Mouse (Mus musculus): ENCODE results near the gene Elmod3. TPM values are rescaled to one million over a fixed set of nuclear protein-coding genes. Genes with fewer than 3 reads are reported as not detected.

The Elmod3 gene
- polyA plus RNA-seq, 1 experiment: 22.3 TPM

DNA sequence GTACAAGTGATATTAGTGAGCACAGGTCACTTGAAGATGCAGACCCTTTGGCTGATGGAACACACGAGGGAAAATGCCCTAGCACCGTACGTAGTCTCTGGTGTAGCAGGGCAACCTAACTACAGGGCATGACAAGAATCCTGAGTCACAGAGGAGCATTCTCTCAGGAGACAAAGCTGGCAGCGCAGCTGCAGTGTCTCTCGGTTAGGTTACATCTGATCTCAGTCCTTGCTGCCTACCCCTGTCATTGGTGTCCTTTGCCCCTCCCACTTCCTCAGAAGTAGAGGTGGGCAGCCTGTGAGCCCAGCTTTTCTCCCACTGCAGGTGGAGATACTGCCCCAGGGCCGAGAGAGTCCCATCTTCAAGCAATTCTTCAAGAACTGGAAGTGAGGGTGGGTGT lies 35.7 kb downstream of the Elmod3 start:
- TF ChIP-seq CTCF (IDR thresholded peaks at IDR 0.05; ENCODE audit: extremely low read depth, insufficient read length, insufficient replicate concordance, low read depth, low read length) (no peak), POLR2A (IDR thresholded peaks at IDR 0.05; ENCODE audit: low read depth, low read length) (no peak)
- Histone ChIP-seq H3K27me3 (ENCODE audit: control insufficient read depth, insufficient read depth, low read length) (no peaks in the 10 kb centered on the region), H3K4me1 (ENCODE audit: control insufficient read depth, insufficient read depth, insufficient read length, low read length) (no peaks in the 10 kb centered on the region; the same call in 1 of the 2 replicates), H3K36me3 (ENCODE audit: control insufficient read depth, insufficient read depth, low read length) (peaks cover 2% of the 10 kb centered on the region; the same call in 1 of the 2 replicates), H3K4me3 (ENCODE audit: low read depth, low read length) (no peak overlapping the region), H3K27ac (ENCODE audit: insufficient read depth, low read depth, low read length) (no peak overlapping the region)
- 75% methylated on average over 6 of the region's 6 CpGs for WGBS

DNA sequence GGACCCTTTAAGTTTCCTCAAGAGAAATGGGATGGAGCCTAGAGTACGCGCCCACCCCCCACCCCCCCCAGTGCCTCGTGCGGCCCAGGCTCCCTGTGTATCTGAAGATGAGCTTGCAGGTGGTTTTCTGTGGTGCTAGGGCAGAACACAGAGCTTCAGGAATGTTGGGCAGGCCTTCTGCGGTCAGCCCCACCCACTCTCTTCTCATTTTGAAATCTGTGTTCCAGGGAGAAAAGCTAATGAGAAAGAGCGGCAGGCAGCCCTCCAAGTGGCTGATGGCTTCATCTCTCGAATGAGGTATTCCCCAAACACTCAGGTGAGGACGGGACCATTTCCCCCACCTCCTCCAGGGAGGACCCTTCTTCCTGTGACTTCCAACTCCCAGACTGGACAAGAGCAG lies 37.4 kb downstream of the Elmod3 start:
- no peaks in the 10 kb centered on the region; the same call in 1 of the 2 replicates for H3K4me1 ChIP-seq (ENCODE audit: control insufficient read depth, insufficient read depth, insufficient read length, low read length)
- TF ChIP-seq POLR2A (IDR thresholded peaks at IDR 0.05; ENCODE audit: low read depth, low read length) (no peak), CTCF (IDR thresholded peaks at IDR 0.05; ENCODE audit: extremely low read depth, insufficient read length, insufficient replicate concordance, low read depth, low read length) (no peak)
- no peak overlapping the region for H3K27ac ChIP-seq (ENCODE audit: insufficient read depth, low read depth, low read length)
- no peak overlapping the region for H3K4me3 ChIP-seq (ENCODE audit: low read depth, low read length)
- peaks cover 2% of the 10 kb centered on the region; the same call in 1 of the 2 replicates for H3K36me3 ChIP-seq (ENCODE audit: control insufficient read depth, insufficient read depth, low read length)
- no peaks in the 10 kb centered on the region for H3K27me3 ChIP-seq (ENCODE audit: control insufficient read depth, insufficient read depth, low read length)
- WGBS: 83% methylated on average over 8 of the region's 8 CpGs

DNA sequence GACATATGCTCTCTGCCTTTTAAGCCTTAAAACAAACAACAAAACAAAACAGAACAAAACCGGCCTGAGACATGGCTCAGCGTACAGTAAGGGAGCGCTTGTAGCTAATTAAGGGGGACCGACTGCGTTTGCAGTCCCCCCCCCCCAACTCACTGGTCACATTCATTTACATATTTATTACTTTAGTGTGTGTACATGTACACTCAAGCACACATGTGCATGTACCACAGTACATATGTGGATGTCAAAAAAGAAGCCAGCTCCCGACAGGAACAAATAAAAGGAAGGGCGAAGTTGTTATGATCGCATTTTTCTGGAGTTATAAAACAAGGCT lies 45.2 kb downstream of the Elmod3 start:
- 5% methylated on average over 8 of the region's 8 CpGs for WGBS
- H3K36me3 ChIP-seq (ENCODE audit: control insufficient read depth, insufficient read depth, low read length): no peaks in the 10 kb centered on the region
- peaks cover 32% of the 10 kb centered on the region for H3K4me1 ChIP-seq (ENCODE audit: control insufficient read depth, insufficient read depth, insufficient read length, low read length)
- peak overlapping the region; percentile 51 for H3K4me3 ChIP-seq (ENCODE audit: low read depth, low read length)
- peak overlapping the region; percentile 69 for H3K27ac ChIP-seq (ENCODE audit: insufficient read depth, low read depth, low read length)
- no peak for TF ChIP-seq CTCF (IDR thresholded peaks at IDR 0.05; ENCODE audit: extremely low read depth, insufficient read length, insufficient replicate concordance, low read depth, low read length)
- TF ChIP-seq POLR2A (IDR thresholded peaks at IDR 0.05; ENCODE audit: low read depth, low read length): no peak
- no peaks in the 10 kb centered on the region for H3K27me3 ChIP-seq (ENCODE audit: control insufficient read depth, insufficient read depth, low read length)

- Histone ChIP-seq H3K27ac (ENCODE audit: insufficient read depth, low read depth, low read length) (peak overlapping the region; percentile 69), H3K4me1 (ENCODE audit: control insufficient read depth, insufficient read depth, insufficient read length, low read length) (peaks cover 33% of the 10 kb centered on the region), H3K27me3 (ENCODE audit: control insufficient read depth, insufficient read depth, low read length) (no peaks in the 10 kb centered on the region), H3K36me3 (ENCODE audit: control insufficient read depth, insufficient read depth, low read length) (no peaks in the 10 kb centered on the region), H3K4me3 (ENCODE audit: low read depth, low read length) (peak overlapping the region; percentile 51)
- WGBS: 24% methylated on average over 27 of the region's 27 CpGs
- TF ChIP-seq CTCF (IDR thresholded peaks at IDR 0.05; ENCODE audit: extremely low read depth, insufficient read length, insufficient replicate concordance, low read depth, low read length) (no peak), POLR2A (IDR thresholded peaks at IDR 0.05; ENCODE audit: low read depth, low read length) (0 out of 2 replicates have a peak, but pooled peaks have one; percentile 41)
These were observed 45.8 kb downstream of the Elmod3 start for GRCm38 (mm10) chr6:72552171-72553078.

- WGBS: 66% methylated on average over 10 of the region's 10 CpGs
- TF ChIP-seq POLR2A (IDR thresholded peaks at IDR 0.05; ENCODE audit: low read depth, low read length) (no peak), CTCF (IDR thresholded peaks at IDR 0.05; ENCODE audit: extremely low read depth, insufficient read length, insufficient replicate concordance, low read depth, low read length) (no peak)
- no peaks in the 10 kb centered on the region for H3K36me3 ChIP-seq (ENCODE audit: control insufficient read depth, insufficient read depth, low read length)
- peaks cover 33% of the 10 kb centered on the region for H3K4me1 ChIP-seq (ENCODE audit: control insufficient read depth, insufficient read depth, insufficient read length, low read length)
- H3K27me3 ChIP-seq (ENCODE audit: control insufficient read depth, insufficient read depth, low read length): no peaks in the 10 kb centered on the region
- H3K4me3 ChIP-seq (ENCODE audit: low read depth, low read length): peak overlapping the region; percentile 5
- H3K27ac ChIP-seq (ENCODE audit: insufficient read depth, low read depth, low read length): 0 out of 2 replicates have a peak overlapping the region, but pooled peaks have one; percentile 6
These were observed 47.6 kb downstream of the Elmod3 start for GRCm38 (mm10) chr6:72550503-72551100.

- H3K4me3 ChIP-seq (ENCODE audit: low read depth, low read length): peak overlapping the region; percentile 37
- H3K27ac ChIP-seq (ENCODE audit: insufficient read depth, low read depth, low read length): 0 out of 2 replicates have a peak overlapping the region, but pooled peaks have one; percentile 6
- H3K4me1 ChIP-seq (ENCODE audit: control insufficient read depth, insufficient read depth, insufficient read length, low read length): peaks cover 33% of the 10 kb centered on the region
- no peak for TF ChIP-seq CTCF (IDR thresholded peaks at IDR 0.05; ENCODE audit: extremely low read depth, insufficient read length, insufficient replicate concordance, low read depth, low read length)
- 50% methylated on average over 6 of the region's 6 CpGs for WGBS
- H3K27me3 ChIP-seq (ENCODE audit: control insufficient read depth, insufficient read depth, low read length): no peaks in the 10 kb centered on the region
- H3K36me3 ChIP-seq (ENCODE audit: control insufficient read depth, insufficient read depth, low read length): no peaks in the 10 kb centered on the region
These were observed 48.2 kb downstream of the Elmod3 start for GRCm38 (mm10) chr6:72550025-72550424.

DNA sequence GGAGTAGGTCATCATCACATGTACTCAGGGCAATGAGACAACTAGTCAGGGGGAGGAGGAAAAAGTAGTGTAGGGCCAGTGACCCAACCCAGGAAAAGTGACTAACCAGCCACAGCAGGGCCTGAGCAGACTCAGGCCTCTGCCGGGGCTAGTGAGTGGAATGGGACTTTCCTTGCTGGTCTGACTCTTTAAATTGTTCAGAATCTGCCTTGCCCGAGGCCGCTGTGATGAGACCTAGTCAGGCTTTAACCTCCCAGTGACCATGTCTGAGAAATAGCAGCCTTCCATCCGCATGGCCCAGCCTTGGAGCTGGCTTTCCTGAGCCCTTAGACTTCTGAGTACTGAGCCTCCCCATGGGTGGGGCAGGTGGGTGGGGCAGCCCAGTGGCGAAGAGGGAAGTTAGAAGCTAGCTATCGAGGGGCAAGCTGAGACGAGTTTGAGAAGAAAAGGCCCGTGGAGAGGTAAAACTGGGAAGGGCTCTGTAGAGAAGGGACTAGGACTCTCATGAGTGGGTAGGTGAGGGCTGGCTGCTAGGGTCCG lies 49.1 kb downstream of the Elmod3 start:
- TF ChIP-seq CTCF (IDR thresholded peaks at IDR 0.05; ENCODE audit: extremely low read depth, insufficient read length, insufficient replicate concordance, low read depth, low read length) (no peak), POLR2A (IDR thresholded peaks at IDR 0.05; ENCODE audit: low read depth, low read length) (no peak; the same call in 1 of the 2 replicates)
- 25% methylated on average over 9 of the region's 9 CpGs for WGBS
- Histone ChIP-seq H3K4me1 (ENCODE audit: control insufficient read depth, insufficient read depth, insufficient read length, low read length) (peaks cover 33% of the 10 kb centered on the region), H3K27me3 (ENCODE audit: control insufficient read depth, insufficient read depth, low read length) (no peaks in the 10 kb centered on the region), H3K36me3 (ENCODE audit: control insufficient read depth, insufficient read depth, low read length) (no peaks in the 10 kb centered on the region), H3K27ac (ENCODE audit: insufficient read depth, low read depth, low read length) (peak overlapping the region; percentile 28), H3K4me3 (ENCODE audit: low read depth, low read length) (peak overlapping the region; percentile 37)

All from small intestine, adult 2 months (tissue).